Mouse (Mus musculus) adipose tissue, adult 10 weeks (tissue): ENCODE data around the gene D10Wsu102e. TPM values are rescaled to one million over a fixed set of nuclear protein-coding genes. Genes with fewer than 3 reads are reported as not detected.

ENCODE experiments used
- polyA plus RNA-seq: library from polyadenylated mRNA; stranded (reverse); fragments of 350-450 nt; fragmentation: Illumina TruSeq; extraction: RNeasy Lipid Tissue Mini Kit (QIAGEN cat#74804); gene quantifications from one replicate; pipeline ENCODE4 v1.2.3, GENCODE M21; 2014; ENCODE audit warnings: low read depth, low replicate concordance

D10Wsu102e gene
- 0.51 TPM for polyA plus RNA-seq

DNA sequence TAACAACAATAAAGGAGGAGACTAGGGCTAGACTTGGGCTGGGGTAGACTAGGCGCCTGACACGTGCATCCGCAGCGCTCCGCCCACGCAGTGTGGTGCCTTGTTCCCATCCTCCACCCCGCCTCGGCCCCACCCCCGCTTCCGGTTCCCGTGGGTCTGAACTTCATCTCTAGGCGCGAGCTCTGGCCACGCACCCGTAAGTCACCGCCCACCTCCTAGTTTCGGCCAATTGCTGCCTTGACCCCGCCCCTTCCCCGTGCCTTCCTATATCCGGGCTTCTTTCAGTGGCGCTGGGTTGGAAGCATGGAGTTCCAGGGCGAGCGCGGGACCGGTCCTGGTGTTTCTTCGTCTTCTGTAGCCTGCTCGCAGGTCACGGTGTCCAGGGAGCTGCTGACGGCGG lies at the start of gene D10Wsu102e:
Gene D10Wsu102e, plus strand, starts transcription at position 266 of the 400 bp plus-strand sequence.

DNA sequence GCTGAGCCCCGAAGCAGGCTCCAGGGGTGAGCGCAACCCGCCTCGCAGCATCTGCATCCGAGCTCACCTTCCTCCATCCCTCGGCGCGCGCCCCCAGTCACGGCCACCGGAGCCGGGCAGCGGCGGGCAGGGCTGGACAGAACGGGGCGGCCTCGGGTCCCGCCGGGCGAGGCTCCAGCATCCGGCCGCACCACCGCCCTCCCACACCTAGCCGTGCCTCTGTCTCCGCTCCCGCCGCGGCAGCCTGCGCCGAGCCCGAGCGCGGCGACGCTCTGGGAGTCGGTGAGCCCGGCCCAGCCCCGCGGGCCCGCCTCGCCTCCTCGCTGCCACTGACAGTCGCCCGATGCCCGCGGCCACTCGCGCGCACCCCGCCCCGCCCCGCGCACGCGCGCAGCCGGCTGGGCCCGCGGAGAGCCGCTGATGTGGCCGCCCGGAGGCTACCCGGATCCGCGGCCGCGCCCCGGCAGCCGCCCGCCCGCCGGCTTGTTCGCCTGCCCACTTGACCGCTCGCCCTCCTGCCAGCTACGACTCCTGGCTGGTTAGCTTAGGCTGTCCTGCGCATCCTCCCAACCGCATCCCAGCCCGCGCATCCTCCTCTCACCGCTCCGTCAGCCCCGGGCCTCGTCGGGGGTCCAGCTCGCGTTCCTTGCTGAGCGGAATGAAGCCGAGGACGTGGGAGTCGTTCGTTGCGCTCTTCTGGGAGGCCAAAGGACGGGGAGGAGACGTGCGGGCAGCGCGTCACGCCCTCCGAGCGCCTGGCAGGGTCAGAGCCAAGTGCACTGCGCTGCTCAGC lies 22.7 kb upstream of the D10Wsu102e start, which contains the start of gene Slc41a2:
Gene Slc41a2, minus strand, starts transcription at position 724 of the 793 bp plus-strand sequence.

DNA sequence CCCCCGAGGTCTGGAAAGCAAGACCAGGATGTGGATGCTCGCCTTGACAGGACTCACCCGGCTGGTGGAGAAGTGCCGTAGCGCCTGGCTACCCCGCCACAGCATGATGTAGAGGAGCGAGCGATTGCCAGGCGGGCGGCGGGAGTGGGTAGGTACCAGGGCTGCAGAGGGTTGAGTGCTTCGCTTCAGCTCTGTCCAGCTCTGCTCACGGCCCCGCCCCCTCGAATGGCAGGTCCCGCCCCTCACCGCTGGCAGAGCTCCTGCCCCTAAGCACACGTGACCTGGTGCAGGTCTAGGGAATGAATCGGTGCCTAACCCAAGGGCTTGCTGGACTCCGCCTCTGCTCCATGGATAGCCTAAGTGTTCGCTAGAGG lies 173.9 kb downstream of the D10Wsu102e start, which contains the start of gene Aldh1l2:
Gene Aldh1l2, minus strand, starts transcription at position 231 of the 374 bp plus-strand sequence.

Other genes starting within 250 kb of the D10Wsu102e start
- gene Slc41a2, start 22.3 kb upstream of the D10Wsu102e start, polyA plus RNA-seq: 29.0 TPM
- 0.78 TPM for gene Aldh1l2, start 173.9 kb downstream of the D10Wsu102e start, polyA plus RNA-seq
- 11.6 TPM for gene Washc4, start 183.5 kb downstream of the D10Wsu102e start, polyA plus RNA-seq